Mouse (Mus musculus): Measurements from ENCODE around the gene Btbd16. TPM values are rescaled to one million over a fixed set of nuclear protein-coding genes. Genes with fewer than 3 reads are reported as not detected.

Gene Btbd16
- polyA plus RNA-seq, 1 experiment from 2014 or later, result not detected

DNA sequence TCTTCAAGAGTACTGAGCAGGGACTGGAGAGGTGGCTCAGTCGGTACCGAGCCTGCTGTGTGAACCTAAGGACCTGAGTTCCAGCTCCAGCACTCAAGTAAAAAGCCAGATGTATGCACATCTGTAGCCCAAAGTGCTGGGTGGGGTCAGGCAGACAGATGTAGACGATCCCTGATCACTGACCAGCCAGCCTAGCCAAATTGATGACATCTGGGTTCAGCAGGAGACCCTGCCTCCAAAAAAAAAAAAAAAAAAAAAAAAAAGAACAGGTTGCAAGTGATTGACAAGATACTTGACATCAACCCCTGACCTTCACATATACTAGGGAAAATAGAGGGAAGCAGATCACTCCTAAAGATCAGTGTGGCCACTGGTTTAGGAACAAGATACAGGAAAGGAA lies 15.1 kb downstream of the Btbd16 start:
- Histone ChIP-seq H3K4me3 (ENCODE audit: inconsistent target) (no peak overlapping the region), H3K36me3 (ENCODE audit: inconsistent target) (no peaks in the 10 kb centered on the region), H3K27ac (no peak overlapping the region), H3K79me2 (ENCODE audit: inconsistent target) (no peaks in the 10 kb centered on the region)
- WGBS (ENCODE audit: missing documents), result 96% methylated on average over 3 of the region's 3 CpGs

DNA sequence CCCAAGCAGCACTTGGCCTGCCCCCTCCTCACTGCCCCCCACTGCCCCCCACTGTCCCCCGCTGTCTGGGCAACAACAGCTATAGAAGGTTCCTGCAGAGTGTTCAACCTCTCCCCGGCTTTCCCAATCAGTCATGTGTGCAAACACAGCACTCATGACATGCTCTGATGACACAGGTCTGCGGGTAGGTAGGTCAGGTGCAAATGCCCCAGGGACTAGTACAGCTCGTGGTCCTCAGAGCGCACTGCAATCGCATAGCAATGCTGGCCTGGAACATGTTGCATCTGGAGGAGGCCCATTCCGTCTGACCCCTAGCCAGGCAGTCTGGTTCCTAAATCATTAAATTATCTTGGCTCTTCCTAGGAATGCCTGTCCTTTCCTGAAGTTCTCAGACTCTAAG lies 15.6 kb downstream of the Btbd16 start:
- Histone ChIP-seq H3K79me2 (ENCODE audit: inconsistent target) (no peaks in the 10 kb centered on the region), H3K36me3 (ENCODE audit: inconsistent target) (no peaks in the 10 kb centered on the region), H3K27ac (no peak overlapping the region), H3K4me3 (ENCODE audit: inconsistent target) (no peak overlapping the region)
- WGBS (ENCODE audit: missing documents), result 91% methylated on average over 7 of the region's 7 CpGs

DNA sequence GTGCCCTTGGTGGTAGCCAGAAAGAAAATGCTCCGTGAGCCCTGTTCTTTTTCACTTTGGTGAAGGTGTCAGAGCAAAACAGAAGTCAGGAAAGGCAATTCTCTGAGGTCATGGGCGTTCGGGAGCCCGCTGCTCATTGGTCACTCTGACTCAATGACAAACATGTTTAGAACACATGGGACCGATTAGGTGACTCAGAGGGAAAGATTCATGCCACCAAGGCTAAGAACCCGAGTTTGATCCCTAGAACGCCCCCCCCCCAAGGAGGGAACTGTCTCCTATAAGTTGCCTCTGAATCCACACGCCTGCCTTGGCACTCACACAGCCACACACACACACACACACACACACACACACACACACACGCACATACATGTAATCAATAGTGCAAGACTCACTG lies 19.8 kb downstream of the Btbd16 start:
- no peak overlapping the region for H3K4me3 ChIP-seq (ENCODE audit: inconsistent target)
- no peaks in the 10 kb centered on the region for H3K79me2 ChIP-seq (ENCODE audit: inconsistent target)
- WGBS (ENCODE audit: missing documents), result 93% methylated on average over 9 of the region's 9 CpGs
- H3K27ac ChIP-seq, result no peak overlapping the region
- no peaks in the 10 kb centered on the region for H3K36me3 ChIP-seq (ENCODE audit: inconsistent target)

DNA sequence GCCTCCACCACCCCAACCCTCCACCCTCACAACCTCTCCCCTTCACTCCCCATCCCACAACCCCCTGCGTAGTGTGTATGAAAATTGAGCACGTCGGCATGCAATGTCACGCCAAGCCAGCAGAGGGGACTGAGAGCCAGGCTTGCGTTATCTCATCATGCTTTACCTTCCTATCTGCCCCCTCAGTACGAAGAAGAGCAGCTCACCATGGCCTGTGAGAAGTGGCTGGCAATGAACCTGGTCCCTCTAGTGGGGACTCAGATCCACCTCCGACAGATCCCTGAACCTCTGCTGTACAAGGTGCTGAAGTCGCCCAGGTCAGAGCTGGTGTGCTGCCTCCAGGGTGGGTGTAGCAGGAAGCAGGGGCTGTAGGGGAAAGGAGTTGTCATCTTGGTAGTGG lies 22.9 kb downstream of the Btbd16 start:
- no peak overlapping the region for H3K27ac ChIP-seq
- no peaks in the 10 kb centered on the region for H3K79me2 ChIP-seq (ENCODE audit: inconsistent target)
- WGBS (ENCODE audit: missing documents), result 94% methylated on average over 8 of the region's 8 CpGs
- H3K4me3 ChIP-seq (ENCODE audit: inconsistent target), result no peak overlapping the region
- no peaks in the 10 kb centered on the region for H3K36me3 ChIP-seq (ENCODE audit: inconsistent target)

DNA sequence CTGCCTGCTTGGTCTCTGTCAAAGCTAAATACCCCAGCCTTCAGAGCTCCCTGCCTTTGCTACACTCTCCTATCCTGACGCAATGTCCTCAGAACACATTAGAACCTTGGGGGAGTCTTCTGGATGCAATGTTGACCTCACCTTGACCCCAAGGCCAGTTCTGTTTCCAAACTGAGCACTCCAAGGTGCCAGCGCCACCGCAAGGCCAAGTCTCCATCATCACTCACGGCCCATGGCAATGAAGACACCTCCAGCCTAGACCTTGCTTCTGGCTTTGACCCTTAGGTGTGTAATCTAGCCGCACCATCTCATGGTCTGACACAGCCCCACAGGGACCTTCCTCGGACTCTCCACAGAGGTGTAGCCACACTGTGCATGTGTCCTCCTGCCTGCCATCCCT lies 23.7 kb downstream of the Btbd16 start:
- no peak overlapping the region for H3K27ac ChIP-seq
- no peaks in the 10 kb centered on the region for H3K36me3 ChIP-seq (ENCODE audit: inconsistent target)
- 94% methylated on average over 6 of the region's 6 CpGs for WGBS (ENCODE audit: missing documents)
- H3K79me2 ChIP-seq (ENCODE audit: inconsistent target), result no peaks in the 10 kb centered on the region
- no peak overlapping the region for H3K4me3 ChIP-seq (ENCODE audit: inconsistent target)

DNA sequence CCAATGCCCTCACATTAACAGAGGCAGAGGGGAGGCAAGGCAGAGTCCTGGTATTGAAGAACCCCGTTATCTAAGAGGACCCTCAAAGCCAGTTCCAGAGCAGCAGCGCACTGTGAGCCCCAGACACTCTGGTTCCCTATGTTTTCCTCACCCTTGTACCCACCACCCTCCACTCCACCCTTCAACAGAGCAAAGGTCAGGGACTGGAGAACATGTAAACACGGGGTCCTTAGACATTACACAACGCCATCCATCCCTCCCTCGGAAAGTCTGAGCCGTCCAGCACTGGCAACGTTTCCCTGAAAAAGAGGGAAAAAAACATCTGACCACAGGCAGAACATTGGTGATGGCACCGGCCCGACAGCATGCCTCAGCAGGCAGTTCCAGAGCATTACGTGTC lies 25.5 kb downstream of the Btbd16 start:
- WGBS (ENCODE audit: missing documents), result 98% methylated on average over 10 of the region's 10 CpGs
- Histone ChIP-seq H3K36me3 (ENCODE audit: inconsistent target) (no peaks in the 10 kb centered on the region), H3K4me3 (ENCODE audit: inconsistent target) (no peak overlapping the region), H3K27ac (no peak overlapping the region), H3K79me2 (ENCODE audit: inconsistent target) (no peaks in the 10 kb centered on the region)

DNA sequence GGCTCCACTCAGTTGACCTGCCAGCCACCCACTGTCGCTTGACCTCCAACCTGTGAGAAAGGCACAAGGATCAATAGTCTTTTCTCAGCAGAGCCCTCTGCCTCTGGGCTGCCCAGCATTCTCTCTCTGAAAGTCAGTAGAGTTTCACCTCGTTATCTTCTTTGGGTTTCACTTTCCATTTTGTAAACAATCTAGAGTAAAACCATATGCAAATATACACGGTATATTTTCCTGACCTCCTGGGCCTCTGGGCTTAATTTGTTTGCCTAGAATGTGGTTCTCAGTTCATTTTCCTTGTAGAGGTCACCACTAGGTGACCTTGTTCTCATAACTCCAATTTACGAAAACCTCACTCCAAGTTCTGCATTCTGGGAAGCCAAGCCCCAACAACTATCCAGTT lies 26.8 kb downstream of the Btbd16 start:
- H3K79me2 ChIP-seq (ENCODE audit: inconsistent target), result no peaks in the 10 kb centered on the region
- H3K4me3 ChIP-seq (ENCODE audit: inconsistent target), result no peak overlapping the region
- H3K27ac ChIP-seq, result no peak overlapping the region
- WGBS (ENCODE audit: missing documents), result 51% methylated on average over 4 of the region's 4 CpGs
- H3K36me3 ChIP-seq (ENCODE audit: inconsistent target), result no peaks in the 10 kb centered on the region

DNA sequence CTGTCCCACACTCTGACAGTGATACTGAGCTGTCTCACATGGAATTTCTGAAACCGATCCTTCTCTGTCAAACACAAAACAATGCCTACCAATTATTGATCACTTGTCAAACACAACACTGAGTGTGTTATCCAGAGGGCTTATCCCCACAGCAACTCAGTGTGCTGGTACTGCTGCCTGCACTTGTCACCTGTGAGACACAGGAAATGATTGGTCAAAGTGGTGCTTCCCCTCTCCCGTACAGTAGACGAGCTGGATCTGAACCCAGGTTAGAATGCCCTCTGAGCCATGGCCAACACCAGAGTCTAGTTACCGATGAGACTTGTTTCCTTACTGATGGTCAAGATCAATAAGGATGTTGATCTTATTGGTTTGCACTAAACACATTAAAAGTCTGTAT lies 27.9 kb downstream of the Btbd16 start:
- H3K27ac ChIP-seq, result no peak overlapping the region
- H3K79me2 ChIP-seq (ENCODE audit: inconsistent target), result no peaks in the 10 kb centered on the region
- H3K4me3 ChIP-seq (ENCODE audit: inconsistent target), result no peak overlapping the region
- WGBS (ENCODE audit: missing documents), result 79% methylated on average over 4 of the region's 4 CpGs
- H3K36me3 ChIP-seq (ENCODE audit: inconsistent target), result no peaks in the 10 kb centered on the region

DNA sequence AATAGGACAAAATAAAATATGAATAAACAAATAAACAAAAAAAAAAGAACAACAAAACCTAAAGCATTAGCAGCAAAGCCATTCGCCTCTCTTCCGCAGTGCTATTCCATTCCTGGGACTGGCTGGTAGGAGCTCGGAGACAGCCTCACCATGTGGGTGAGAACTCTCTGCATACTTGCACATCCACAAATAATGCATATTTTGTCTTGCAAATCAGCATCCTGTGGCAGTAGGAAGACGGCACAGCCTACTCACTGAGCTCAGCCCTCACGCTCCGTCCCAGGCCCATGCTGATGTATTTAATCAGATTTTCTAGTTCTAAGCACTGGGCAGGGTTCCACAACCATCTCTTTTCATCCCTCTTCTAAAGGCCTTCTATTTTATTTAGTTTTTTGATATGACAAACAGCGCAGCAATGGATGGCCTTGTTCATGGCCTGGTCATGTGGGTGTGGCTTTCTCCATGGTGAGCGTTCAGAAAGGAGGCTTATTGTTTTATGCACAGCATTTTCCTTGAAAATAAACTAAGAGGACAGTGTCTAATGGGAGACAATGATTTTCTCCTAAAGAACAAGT lies 29.5 kb downstream of the Btbd16 start:
- H3K36me3 ChIP-seq (ENCODE audit: inconsistent target), result no peaks in the 10 kb centered on the region
- 94% methylated on average over 8 of the region's 8 CpGs for WGBS (ENCODE audit: missing documents)

DNA sequence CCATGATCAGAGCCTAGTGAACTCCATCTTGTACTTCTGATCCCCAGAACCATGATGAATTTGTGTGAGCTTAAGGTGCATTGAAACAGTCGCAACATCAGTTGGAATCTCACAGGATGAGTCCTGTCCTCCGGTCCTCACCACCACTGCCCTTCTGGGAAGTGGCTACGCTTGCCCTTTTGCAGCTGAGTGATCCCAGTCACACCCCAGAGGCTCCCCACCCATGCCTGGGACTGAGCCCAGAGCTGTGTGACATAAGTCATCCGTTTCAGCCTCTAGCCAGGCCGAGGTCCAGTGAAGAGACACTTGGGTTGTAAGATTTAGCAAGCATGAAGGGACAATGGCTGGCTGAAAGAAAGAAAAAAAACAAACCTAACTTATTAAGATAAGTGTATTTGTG lies 31.1 kb downstream of the Btbd16 start:
- WGBS (ENCODE audit: missing documents), result 88% methylated on average over 5 of the region's 5 CpGs
- H3K4me3 ChIP-seq (ENCODE audit: inconsistent target), result no peak overlapping the region
- no peaks in the 10 kb centered on the region for H3K36me3 ChIP-seq (ENCODE audit: inconsistent target)
- no peak overlapping the region for H3K27ac ChIP-seq
- no peaks in the 10 kb centered on the region for H3K79me2 ChIP-seq (ENCODE audit: inconsistent target)

More for the DNA sequence above, 29.5 kb downstream of the Btbd16 start:
- no peak overlapping the region for H3K4me3 ChIP-seq (ENCODE audit: inconsistent target)
- H3K27ac ChIP-seq, result no peak overlapping the region
- no peaks in the 10 kb centered on the region for H3K79me2 ChIP-seq (ENCODE audit: inconsistent target)

DNA sequence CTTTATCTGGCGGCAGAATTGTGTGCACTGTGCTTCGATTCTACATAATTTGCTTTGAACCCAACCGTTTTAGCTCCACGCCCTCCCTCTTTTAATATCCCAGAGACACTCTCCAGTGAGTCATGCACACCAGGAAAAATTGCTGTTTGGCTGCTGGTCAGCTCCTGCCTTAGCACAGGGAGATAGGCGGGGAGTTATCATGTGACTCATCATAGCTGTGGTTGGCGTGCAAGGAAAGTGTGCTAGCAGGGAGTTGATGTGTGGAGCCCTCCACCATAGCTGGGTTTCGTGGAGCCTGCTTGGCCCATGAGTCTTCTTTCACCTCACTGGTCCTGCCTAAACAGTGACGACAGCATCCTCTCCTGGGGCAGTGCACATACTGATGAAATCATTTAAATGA lies 33.9 kb downstream of the Btbd16 start:
- Histone ChIP-seq H3K36me3 (ENCODE audit: inconsistent target) (no peaks in the 10 kb centered on the region), H3K4me3 (ENCODE audit: inconsistent target) (no peak overlapping the region), H3K79me2 (ENCODE audit: inconsistent target) (no peaks in the 10 kb centered on the region), H3K27ac (no peak overlapping the region)
- 79% methylated on average over 8 of the region's 8 CpGs for WGBS (ENCODE audit: missing documents)

DNA sequence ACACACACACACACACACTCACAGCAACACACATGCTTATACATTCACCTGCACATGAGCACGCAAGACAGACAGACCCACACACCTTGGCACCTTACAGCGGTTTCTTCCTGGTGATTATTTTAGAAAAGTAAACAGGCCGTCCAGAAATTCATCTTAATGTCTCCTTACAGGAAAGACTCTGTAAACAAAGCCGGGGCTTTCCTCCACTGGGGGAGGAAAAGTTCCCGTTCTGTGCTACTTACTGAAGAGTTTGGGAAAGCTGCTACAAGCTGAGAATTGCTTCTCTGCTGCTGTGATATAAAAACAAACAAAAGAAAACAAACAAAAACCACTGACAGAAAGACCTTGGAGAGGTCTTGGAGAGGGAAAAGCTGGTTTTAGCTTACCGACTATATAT lies 34.8 kb downstream of the Btbd16 start:
- 67% methylated on average over 6 of the region's 6 CpGs for WGBS (ENCODE audit: missing documents)
- Histone ChIP-seq H3K27ac (no peak overlapping the region), H3K79me2 (ENCODE audit: inconsistent target) (no peaks in the 10 kb centered on the region), H3K36me3 (ENCODE audit: inconsistent target) (no peaks in the 10 kb centered on the region), H3K4me3 (ENCODE audit: inconsistent target) (no peak overlapping the region)

DNA sequence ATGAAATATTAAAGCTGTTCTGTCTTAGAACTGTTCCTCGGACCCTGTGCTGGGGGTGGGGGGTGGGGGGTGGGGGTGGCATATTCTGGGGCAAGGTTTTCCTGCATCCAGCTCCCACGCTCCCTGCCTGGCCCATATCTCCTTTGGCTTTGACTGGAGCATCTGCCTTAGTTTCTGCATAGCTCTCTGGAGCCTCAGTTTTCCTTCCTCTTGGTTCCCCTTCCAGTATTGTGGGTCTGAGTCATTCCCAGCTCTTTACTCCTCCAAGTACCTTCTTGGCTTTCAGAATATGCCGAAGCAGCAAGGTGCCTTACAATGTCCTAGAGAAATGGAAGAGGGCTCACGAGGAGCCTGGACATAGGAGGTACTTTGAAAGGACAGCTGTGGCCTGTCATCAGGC lies 36.4 kb downstream of the Btbd16 start:
- H3K4me3 ChIP-seq (ENCODE audit: inconsistent target), result no peak overlapping the region
- no peaks in the 10 kb centered on the region for H3K36me3 ChIP-seq (ENCODE audit: inconsistent target)
- H3K79me2 ChIP-seq (ENCODE audit: inconsistent target), result no peaks in the 10 kb centered on the region
- H3K27ac ChIP-seq, result no peak overlapping the region
- 91% methylated on average over 4 of the region's 4 CpGs for WGBS (ENCODE audit: missing documents)

DNA sequence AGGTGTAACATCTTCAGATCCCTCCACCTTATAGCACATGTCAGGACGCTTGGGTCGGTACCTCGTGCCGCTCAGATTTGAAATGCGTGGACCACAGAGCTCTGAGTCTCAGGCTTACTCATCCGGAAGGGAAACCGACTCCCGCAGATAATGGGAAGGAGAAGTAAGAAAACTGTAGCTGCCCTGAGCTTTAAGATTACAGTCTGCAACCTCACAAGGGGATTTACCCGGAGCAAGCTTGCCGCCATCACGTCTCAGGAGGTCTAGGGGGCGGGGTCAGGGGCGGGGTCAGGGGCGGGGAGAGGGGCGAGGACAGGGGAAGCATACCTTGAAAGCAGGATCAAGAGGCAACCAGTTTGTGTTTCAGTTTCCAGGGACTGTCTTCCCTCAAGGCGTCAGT lies 38.5 kb downstream of the Btbd16 start:
- H3K36me3 ChIP-seq (ENCODE audit: inconsistent target), result no peaks in the 10 kb centered on the region
- H3K27ac ChIP-seq, result no peak overlapping the region
- no peaks in the 10 kb centered on the region for H3K79me2 ChIP-seq (ENCODE audit: inconsistent target)
- 28% methylated on average over 16 of the region's 16 CpGs for WGBS (ENCODE audit: missing documents)
- H3K4me3 ChIP-seq (ENCODE audit: inconsistent target), result no peak overlapping the region

DNA sequence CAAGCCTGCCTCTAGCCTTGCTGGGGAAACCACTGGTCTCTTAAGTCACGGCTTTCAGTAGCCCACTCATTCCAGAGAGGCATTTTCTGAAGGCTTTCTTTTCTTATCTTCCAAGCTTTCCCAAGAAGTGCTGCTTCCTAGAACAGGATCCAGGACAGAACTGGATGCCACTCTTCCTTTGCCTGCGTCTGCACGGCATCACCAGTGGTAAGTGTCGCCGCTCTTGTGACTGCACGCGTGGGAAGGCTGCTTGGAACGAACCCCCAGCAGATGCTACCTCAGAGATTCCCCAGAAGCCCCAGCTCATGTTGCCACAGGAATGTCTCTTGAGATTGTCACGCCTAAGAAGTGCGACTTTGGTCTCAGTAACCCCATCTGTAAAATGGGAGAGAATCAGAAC lies 41.7 kb downstream of the Btbd16 start:
- no peaks in the 10 kb centered on the region for H3K79me2 ChIP-seq (ENCODE audit: inconsistent target)
- WGBS (ENCODE audit: missing documents), result 93% methylated on average over 10 of the region's 10 CpGs
- no peak overlapping the region for H3K4me3 ChIP-seq (ENCODE audit: inconsistent target)
- no peaks in the 10 kb centered on the region for H3K36me3 ChIP-seq (ENCODE audit: inconsistent target)
- H3K27ac ChIP-seq, result no peak overlapping the region

DNA sequence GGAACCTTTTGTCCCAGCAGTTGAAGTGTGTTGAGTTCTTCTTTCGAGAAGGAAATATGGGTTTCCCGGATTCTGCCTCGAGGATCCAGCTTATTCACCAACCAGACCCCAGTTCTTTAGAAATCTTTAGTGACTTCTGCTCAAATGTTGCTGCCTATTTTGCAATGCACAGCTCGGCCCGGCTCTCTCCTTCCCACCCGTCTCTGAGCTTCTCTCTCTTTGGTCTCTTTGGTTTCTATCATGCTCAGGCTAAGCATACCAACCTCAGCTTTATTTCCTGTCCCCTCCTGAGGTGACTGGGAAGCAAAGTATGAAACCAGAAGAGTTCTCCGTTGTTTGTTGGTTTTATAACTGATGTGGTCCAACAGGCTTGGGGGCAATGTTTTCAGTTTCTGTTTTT lies 42.4 kb downstream of the Btbd16 start:
- Histone ChIP-seq H3K79me2 (ENCODE audit: inconsistent target) (no peaks in the 10 kb centered on the region), H3K36me3 (ENCODE audit: inconsistent target) (no peaks in the 10 kb centered on the region), H3K4me3 (ENCODE audit: inconsistent target) (no peak overlapping the region), H3K27ac (no peak overlapping the region)
- WGBS (ENCODE audit: missing documents), result 14% methylated on average over 7 of the region's 7 CpGs
